Mouse (Mus musculus) heart, postnatal 25 days (tissue): ENCODE measurements around the gene Lpcat3. TPM values are rescaled to one million over a fixed set of nuclear protein-coding genes. Genes with fewer than 3 reads are reported as not detected.

Experiments used
- DNase-seq: peaks from one replicate; pipeline ENCODE4 v3.0.0; 2022; ENCODE audit warnings: low spot score
- intact Hi-C: fragments of 180-260 bp; cut with DNase I; formaldehyde crosslinking; loops from one replicate; pipeline ENCODE4 v1.15.1; 2025
- total RNA-seq, 2 experiments: library from RNA; stranded (reverse); gene quantifications; 2 replicates each; pipeline ENCODE4 v1.2.3; 2021

The Lpcat3 gene
- total RNA-seq, 2 experiments from 2014 or later, result 39.6 to 43.9 TPM

DNA sequence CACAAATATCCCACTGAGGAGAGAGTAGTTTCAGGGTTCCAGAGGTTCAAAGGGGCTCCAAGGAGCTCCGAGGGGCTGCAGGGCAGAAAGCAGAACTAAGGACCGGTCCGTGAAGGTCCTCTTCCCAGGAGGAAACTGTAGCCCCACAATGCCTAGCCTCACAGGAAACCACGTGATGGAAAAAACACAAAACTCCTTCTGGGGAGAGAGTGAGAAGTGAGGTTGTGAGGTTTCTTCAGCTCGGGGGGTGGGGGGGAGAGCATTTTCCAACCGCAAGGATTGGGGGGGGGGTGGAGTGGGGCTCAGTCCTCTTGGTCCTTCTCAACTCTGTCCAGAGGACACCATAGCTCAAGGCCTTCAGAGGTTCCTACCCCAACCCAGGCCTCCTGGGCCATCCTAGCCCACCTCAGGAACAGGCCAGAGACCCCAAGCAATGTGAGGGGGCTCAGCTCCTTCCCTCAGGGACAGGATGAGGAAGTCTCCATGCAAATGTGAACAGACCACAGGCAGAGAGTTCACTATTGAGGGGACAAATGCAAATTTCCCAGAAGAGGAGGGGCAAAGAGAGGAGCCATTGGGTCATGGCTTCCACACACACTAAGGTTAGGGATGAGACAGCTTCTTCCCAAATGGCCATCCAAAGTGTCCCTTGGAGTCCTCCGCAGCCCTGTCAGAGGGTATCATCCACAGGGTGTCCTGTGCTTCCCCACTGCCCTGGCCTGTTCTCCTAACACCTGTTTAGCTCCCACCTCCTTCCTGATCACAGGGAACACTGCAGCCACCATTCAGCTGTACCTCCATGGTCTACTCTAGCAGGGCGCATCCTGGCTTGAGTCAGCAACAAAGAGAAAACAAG lies 67.3 kb downstream of the Lpcat3 start:
- intact Hi-C loops, result no loop called here
- no peak for DNase-seq

DNA sequence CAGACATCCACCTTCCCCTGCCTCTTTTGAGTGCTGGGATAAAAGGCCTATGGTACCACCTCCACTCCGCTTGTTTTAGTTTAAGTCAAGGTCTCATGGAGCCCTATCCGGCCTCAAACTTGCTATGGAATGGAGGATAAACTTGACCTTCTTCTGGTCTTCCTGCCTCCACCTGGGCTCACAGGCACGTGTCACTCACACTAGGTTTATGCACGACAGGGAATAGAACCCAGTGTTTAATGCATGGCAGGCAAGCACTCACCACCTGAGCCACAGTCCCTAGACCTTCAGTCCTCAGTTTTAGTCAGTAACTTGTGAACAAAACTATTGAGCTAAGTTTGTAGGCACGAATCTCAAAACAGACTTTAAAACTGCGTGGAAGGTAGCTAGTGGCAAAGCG lies 68.2 kb downstream of the Lpcat3 start:
- no peak for DNase-seq
- intact Hi-C loops, result no loop called here

DNA sequence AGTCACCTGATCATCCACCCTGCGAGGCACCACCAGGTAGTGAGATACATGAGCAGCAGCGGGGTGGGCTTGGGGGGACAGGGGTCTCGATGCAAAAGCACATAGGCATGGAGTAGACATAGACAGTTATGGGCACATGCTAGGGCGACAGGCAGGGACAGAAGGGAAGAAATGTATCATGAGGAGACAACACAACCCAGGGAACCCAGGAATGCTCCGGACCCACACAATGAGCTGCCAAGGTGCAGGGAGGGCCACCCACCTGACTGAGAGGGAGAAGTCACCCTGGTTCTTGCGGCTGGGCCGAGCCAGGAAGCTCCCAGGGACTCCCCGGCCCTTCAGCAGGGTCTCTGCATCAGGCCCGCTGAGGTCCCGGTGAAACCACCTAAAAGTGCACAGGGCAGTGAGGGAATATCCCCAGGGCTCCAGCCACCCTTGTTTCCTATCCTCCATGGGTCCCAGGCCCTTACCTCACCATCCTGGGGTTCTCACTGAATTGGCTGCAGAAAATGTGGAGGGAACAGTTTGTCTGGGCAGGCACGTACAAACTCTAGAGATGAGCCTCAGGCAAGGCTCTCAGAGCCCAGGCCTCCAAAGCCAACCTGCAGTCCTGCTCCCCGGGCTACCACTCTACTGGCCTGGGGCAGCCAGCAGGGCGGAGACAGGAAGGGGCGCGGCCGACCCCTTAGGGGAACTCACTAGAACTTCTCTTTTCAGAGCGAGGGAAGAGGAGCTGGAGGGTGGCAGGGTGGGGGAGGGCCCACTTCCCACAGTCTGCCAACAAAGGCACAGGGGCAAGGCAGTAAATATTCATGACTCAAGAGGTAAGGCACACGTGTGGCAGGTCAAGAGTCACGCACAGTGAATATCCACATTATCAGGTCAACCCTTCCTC lies 69.9 kb downstream of the Lpcat3 start:
- DNase-seq, result no peak
- intact Hi-C loops, result no loop called here

DNA sequence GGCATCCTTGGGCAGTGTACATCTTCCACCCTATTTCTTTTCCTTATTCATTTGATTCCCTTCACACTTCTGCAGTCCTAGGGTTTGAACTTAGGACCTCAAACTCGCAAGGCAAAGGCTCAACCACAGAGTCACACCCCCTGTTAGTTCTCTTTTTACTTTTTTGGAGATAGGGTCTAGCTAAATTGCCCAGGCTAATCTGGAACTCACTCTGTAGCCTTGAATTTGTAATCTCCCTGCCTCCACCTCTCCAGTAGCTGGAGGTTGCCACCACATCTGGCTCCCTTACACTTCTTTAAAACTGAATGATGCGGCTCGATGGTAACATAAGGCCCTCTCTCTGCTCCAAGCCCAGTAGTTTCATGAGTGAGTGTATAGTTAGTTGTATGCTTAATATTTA lies 71.6 kb downstream of the Lpcat3 start:
- DNase-seq, result no peak
- intact Hi-C loops, result no loop called here

DNA sequence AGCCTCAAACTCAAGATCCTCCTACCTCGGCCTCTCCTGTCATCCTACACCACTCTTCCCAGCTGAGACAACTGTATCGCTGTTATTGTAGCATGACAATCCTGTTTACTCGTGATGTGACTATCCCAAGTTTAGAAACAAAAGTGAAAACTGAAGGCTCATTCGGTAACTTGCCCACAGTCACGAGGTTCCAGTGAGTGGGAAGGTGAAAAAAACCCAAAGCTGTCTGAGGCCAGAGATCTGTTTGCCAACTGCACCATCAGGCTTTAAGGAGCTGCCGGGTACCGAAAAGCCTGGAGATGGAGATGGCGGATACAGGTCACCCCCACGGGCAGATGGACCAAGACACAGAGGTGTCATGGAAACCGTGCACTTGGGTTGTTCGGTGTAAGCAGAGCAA lies 74.2 kb downstream of the Lpcat3 start:
- intact Hi-C loops, result loop anchor here (5.0 kb wide), 1 partner anchor 95 kb away; no protein-coding TSS in a partner anchor

DNA sequence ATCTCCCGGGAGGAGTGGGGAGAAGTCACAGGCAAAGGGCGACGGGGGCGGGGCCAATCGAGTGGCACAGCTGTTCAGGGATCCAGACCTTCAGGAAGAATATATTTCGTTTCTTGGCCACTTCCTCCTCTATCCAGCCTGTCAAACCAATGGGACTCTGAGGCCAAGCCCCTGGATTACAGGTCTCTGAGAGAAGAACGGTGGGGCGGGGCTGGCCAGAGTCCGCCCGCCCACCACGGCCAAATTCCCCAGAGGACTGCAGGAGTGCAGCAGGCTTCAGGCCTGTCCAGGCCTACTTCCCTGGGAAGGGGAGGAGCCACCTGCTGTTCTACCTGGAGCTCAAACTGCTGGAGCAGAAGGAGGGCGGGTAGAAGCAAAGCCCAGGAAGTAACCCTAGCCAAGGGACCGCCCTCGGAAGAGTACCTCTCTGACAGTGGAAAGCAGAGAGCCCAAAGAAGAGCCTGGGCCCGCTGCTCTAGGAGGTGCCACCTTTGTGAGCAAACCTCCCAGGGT lies 75.7 kb downstream of the Lpcat3 start, which contains the start of gene Ptpn6:
Ptpn6 (minus strand) TSS at position 204 of the 513 bp plus-strand sequence.
- intact Hi-C loops, result loop anchor here (5.0 kb wide), 1 partner anchor 96 kb away; no protein-coding TSS in a partner anchor
- no peak for DNase-seq

More for the DNA sequence above, 74.2 kb downstream of the Lpcat3 start:
- DNase-seq, result no peak

DNA sequence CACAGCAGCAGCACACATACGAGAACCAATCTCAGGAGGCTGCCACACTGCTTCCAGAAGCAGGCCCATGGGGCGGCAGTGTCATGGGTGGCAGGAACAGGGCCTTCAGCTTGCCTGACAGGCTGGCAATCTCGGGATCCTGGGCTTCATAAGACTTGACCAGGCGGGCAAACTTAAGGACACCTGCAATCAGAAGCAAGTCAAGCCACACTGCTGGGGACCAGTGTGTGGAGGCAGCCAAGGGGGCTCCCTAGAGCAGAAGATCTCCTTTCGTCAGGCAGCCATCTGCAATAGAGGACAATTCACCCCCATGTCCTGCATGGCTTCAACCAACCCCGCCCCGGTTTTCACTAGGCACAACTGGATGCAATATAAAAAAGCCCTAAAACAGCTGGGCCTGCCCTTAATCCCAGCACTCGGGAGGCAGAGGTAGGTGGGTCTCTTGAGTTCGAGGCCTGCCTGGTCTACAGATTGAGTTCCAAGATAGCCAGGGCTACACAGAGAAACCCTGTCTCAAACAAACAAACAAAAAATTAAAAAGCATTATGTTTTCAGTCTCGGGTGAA lies 76.5 kb downstream of the Lpcat3 start:
- intact Hi-C loops, result loop anchor here (5.0 kb wide), 1 partner anchor 97 kb away; no protein-coding TSS in a partner anchor
- no peak for DNase-seq

DNA sequence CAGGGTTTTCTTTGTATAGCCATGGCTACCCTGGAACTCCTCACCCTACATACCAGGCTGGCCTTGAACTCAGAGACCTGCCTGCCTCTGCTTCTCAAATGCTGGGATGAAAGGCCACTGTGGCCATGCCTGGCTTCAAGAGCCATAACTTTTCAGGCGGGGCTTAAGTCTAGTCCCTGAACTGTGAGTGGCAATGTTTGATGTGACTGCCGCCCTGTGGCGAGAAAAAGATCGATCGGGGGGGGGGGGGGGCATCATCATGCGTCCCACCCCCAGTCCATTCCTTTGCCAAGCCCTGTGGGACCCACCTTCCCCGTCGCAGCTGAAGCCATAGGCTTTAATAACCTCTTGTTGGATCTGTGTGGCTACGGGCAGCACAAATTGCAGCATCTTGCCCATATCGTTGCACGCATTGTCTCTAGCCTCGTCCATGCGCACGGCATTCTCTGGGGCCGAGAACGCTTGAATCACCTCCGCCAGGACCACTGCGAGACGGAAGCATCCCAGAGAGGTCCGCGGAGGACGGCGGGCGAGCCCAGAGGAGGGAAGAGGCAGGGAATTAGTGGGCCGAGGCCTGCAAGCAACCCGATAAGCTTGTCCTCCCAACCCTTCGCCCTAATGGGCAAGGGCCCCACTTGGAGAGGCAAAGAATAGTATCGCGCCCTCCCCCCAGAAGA lies 77.5 kb downstream of the Lpcat3 start:
- peak; percentile 41 for DNase-seq

DNA sequence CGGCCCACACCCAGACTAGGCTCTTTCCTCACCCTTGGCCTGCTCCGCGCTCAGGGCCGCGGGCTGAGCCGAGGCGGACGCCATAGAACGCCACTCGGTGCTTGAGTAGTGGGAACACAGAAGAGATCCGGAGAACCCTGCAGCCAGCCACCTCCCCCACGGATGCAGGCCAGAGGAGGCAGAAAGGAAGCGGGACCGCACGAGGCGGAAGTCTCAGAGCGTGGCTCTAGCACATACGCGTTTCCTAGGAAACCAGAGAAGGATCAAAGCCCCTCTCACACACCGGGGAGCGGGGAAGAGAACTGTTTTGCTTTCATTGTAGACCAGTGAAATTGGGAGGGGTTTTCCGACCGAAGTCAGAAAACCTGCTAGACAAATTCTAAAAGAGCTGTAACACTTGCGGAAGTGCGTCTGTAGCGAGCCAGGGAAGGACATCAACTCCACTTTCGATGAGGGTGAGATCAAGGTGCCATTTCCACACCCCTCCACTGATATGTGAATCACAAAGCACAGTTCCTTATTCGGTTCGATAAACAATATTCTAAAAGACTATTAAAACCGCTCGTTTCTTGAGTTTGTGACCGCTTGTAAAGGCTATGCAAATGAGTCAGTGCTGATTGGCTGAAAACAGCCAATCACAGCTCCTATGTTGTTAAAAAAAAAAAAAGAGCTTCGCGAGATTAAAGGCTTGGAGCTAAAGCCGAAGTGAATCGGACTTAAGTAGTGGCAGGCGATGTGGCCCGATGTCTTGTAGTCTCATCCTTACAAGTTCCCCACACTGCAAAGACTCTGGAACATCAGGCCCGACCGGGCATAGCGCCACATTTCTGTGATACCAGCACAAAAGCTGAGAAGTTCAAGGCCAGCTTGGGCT lies 78.3 kb downstream of the Lpcat3 start, which contains the start of gene Grcc10:
Grcc10 (minus strand) TSS at position 487 of the 874 bp plus-strand sequence.
- peak; percentile 83 for DNase-seq
- intact Hi-C loops, result loop anchor here (1.0 to 2.0 kb wide), 2 partner anchors 28 to 78 kb away; partner anchors contain the start of gene Lpcat3

More for the DNA sequence above, 77.5 kb downstream of the Lpcat3 start:
- intact Hi-C loops, result loop anchor here (1.0 to 2.0 kb wide), 2 partner anchors 27 to 78 kb away; partner anchors contain the start of gene Lpcat3

DNA sequence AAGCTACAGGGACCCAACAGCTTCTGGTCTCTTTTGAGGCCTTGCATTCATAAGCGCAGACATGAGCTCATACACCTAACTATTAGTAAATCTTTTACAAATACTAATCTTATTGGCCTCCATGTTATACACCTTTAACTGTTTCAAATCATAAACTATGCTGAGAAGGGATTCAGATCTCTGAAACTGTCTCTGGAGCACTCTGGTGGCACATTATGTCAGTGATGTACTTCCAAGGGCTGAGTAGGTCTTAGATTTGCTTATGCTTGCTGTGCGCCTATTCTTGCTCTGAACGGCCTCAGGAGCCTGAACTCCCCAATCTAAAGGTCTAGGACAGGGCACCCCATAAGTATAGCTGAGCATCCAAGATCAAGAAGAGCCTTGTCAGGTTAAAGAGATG lies 79.0 kb downstream of the Lpcat3 start:
- no peak for DNase-seq
- intact Hi-C loops, result loop anchor here (2.0 kb wide), 2 partner anchors 15 to 79 kb away; partner anchors contain the start of genes Atn1, Gm45234 and Lpcat3

DNA sequence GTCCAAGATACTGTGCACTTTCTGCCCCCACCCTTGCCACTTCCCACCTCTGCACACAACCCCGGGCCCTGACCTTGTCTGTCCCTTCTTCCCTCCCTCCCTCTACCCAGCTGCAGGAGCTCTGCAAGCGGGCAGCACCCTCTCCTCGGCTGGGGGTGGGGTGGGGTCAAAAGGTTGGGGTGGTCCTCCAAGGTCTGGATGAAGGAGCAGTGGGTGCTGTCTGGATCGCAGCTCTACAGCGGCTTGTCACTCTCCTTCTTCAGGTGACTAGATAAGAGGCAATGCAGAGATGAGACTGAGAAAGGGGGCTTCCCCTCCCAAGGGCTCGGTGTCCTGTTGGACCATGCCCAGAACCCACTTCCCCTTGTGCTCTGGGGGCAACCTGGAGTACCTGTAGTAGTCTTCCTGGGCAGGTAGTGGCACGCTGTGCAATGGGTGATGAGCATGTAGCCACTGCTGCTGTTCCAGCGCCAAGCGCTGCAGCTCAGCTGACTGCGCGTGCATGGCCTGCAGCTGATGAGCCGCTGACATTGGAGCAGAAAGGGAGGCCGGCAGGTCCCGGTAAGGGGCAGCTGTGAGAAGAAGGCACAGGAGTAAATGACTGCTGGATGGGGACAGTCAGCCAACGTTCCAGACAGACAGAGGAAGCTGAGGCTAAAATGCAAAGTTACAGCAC lies 80.2 kb downstream of the Lpcat3 start:
- intact Hi-C loops, result loop anchor here (2.0 kb wide), 1 partner anchor 14 kb away; the partner anchor contains the start of genes Atn1 and Gm45234
- no peak for DNase-seq

DNA sequence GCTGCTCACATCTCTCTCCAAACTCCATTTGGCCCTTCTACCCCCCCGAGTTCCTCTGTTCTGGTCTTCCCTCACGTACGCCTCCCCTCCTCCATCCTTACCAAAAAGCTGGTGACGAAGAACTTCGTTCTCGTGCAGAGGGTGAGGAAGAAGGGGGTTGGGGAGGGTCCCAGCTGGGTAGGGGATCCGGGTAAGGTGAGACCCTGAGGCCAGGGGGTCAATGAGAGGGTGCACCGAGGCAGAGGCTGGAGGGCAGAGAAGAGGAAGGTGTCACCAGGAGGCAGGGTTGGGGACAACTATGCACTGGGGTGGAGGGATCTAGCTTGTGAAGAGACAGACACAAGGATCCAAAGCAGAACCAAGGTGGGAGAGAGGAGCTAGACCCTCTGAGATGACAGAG lies 80.8 kb downstream of the Lpcat3 start:
- intact Hi-C loops, result loop anchor here (2.0 kb wide), 1 partner anchor 13 kb away; the partner anchor contains the start of genes Atn1 and Gm45234
- no peak for DNase-seq

DNA sequence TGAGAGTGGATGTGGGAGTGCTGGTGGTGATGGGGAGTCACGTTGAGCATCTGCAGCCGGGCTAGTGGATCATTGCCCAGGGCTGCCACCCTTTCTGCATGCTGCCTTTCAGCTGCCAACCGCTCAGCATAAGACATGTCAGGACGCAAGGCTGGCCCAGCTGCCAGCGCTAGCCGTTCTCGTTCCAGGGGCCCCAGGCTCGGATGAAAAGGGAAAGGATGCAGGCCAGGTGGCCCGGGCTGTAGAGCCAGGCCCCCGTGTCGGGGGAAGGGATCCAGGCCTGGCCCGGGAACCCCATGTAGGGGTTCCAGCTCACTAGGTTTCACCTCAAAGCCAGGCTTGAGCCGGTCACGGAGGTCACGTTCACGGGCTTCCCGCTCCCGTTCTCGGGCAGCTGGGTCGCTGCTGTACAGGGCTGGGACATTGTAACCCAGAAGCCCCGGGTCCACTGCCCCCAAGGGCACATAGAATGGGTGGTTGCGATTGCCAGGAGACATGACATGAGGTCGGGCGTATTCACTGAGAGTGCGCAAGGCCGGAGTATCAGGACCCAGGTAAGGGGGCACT lies 82.0 kb downstream of the Lpcat3 start:
- DNase-seq, result no peak
- intact Hi-C loops, result no loop called here

DNA sequence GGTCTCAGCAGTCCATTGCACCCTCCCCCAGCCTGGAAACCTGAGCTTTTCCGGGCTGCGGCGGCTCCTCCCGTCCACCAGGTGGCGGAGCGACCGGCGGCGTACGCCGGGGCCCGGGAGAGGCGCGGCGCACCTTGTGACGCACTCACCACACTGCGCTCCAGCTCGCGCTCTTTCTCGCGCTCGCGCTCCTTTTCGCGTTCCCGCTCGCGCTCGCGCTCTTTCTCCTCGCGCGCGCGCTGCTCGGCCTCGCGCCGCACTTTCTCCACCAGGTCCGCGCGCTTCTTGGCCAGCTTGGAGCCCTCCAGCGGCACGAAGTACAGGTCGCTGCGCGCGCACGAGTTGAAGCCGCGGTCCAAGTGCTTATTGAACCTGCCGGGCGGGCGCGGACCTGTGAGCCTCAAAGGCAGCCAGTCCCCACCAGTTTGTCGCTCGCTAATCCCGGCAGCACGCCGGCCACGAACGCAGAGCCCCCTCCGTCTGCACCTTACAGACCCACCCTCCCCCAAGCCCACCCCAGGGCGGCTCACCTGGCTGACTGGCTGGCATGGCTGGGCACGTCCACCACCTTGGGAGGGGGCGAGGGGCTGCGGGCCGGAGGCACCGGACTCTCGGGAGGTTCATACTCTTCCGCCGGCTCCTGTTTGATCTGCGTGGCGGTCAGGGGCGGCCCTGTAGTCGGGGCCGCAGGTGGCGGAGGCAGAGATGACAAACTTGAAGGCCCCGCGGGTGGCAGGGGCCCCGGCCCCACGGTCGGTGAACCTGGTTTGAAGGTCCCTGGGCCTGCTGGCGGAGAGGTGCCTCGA lies 82.9 kb downstream of the Lpcat3 start:
- DNase-seq, result peak; percentile 88
- intact Hi-C loops, result no loop called here

DNA sequence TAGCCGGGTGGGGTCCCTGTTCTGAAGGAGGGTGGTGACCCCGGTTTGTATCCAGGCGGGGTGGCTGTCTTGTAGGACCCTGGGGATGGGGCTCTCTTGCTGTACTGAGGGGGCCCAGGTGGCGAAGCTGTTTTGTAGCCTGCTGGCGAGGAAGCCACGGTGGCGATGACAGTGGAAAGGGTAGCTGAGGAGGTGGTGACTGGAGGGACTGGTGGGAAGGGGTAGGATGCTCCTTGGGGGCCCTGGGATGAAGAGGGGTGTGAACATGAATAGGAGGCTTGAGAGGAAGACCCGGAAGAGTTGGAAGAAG lies 83.4 kb downstream of the Lpcat3 start:
- intact Hi-C loops, result no loop called here
- DNase-seq, result no peak
